Mouse (Mus musculus): ENCODE measurements around the gene 0610040J01Rik.

DNA sequence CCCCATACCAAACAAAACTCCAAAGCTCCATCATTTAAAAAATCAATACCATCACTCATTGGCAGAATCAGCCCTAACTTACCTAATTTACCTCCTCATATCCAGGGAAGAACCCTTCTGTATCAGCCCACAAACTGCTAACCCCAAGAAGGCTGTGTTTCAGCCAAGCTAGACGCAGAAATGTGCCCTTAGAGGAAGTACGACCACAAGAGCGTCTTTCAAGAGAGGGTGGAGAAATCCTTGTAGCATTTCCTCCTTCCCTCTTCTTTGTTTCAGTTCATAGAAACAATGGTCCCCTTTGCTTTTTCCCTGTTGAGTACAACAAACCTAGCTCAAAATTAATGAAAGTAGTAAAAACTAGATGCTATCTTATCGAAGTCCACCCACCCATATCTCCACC is 18.9 kb downstream of the 0610040J01Rik start:
- TF ChIP-seq CTCF (IDR thresholded peaks at IDR 0.05; ENCODE audit: low read depth): no peak
- TF ChIP-seq EP300 (IDR thresholded peaks at IDR 0.05; ENCODE audit: low read depth): no peak

Measured in heart, postnatal 0 days (tissue).